ENCODE assay signal across 8 mouse cellular contexts in genomic region chr10:40737274-40738112, GRCm38 (mm10). TPM values are rescaled to one million over a fixed set of nuclear protein-coding genes. Genes with fewer than 3 reads are reported as not detected.
DNase-seq lines count a peak whose midpoint lies in the region; ATAC-seq and TF ChIP-seq lines count a peak whose summit lies in the region.

No protein-coding gene starts in this region.

- no peaks in the 10 kb centered on the region for H3K4me1 ChIP-seq in kidney, postnatal 0 days (replicated peaks; ENCODE audit: insufficient read depth, low read length)
- peaks cover 8% of the 10 kb centered on the region for H3K4me1 ChIP-seq in forebrain, embryonic 16.5 days (replicated peaks; ENCODE audit: control insufficient read depth, insufficient read depth, low read length)
- no peaks in the 10 kb centered on the region for H3K4me1 ChIP-seq in hindbrain, embryonic 11.5 days (replicated peaks; ENCODE audit: control insufficient read depth, insufficient read depth, low read length)
- H3K4me1 ChIP-seq in midbrain, embryonic 14.5 days (ENCODE audit: control insufficient read depth, insufficient read depth, low read length) = peaks cover 13% of the 10 kb centered on the region

- no peak overlapping the region for H3K4me3 ChIP-seq in kidney, postnatal 0 days (replicated peaks; ENCODE audit: low read depth, low read length)
- H3K4me3 ChIP-seq in forebrain, embryonic 16.5 days (replicated peaks; ENCODE audit: low read length) = no peak overlapping the region
- no peak overlapping the region for H3K4me3 ChIP-seq in hindbrain, embryonic 11.5 days (ENCODE audit: low read depth, low read length)
- 0 out of 2 replicates have a peak overlapping the region, but pooled peaks have one; percentile 7 for H3K4me3 ChIP-seq in midbrain, embryonic 14.5 days (replicated peaks; ENCODE audit: low read depth, low read length)

- 49% methylated on average over 22 of the region's 22 CpGs for WGBS in kidney, postnatal 0 days
- 67% methylated on average over 22 of the region's 22 CpGs for WGBS in forebrain, embryonic 16.5 days
- 72% methylated on average over 22 of the region's 22 CpGs for WGBS in hindbrain, embryonic 11.5 days
- WGBS in midbrain, embryonic 14.5 days = 55% methylated on average over 22 of the region's 22 CpGs

- peak; percentile 74 for DNase-seq in kidney, postnatal 0 days (ENCODE audit: low spot score)
- no peak for DNase-seq in kidney, postnatal 25 days
- no peak for DNase-seq in hindbrain, embryonic 11.5 days (ENCODE audit: low spot score)
- DNase-seq in midbrain, embryonic 14.5 days = peak; percentile 68
- no peak for DNase-seq in adrenal gland, postnatal 10 days
- no peak for DNase-seq in adrenal gland, adult 8-10 months

- H3K4me2 ChIP-seq in kidney, postnatal 0 days (ENCODE audit: low read length) = peak overlapping the region; percentile 34
- H3K4me2 ChIP-seq in forebrain, embryonic 16.5 days (ENCODE audit: low read length) = peak overlapping the region; percentile 1; the same call in 1 of the 2 replicates
- H3K4me2 ChIP-seq in hindbrain, embryonic 11.5 days (replicated peaks; ENCODE audit: low read depth, low read length) = no peak overlapping the region
- peak overlapping the region; percentile 34 for H3K4me2 ChIP-seq in midbrain, embryonic 14.5 days (ENCODE audit: low read length)

- H3K27ac ChIP-seq in kidney, postnatal 0 days = no peak overlapping the region
- H3K27ac ChIP-seq in forebrain, embryonic 16.5 days (ENCODE audit: low read length) = peak overlapping the region; percentile 23; the same call in 1 of the 2 replicates
- peak overlapping the region; percentile 6; the same call in 1 of the 2 replicates for H3K27ac ChIP-seq in hindbrain, embryonic 11.5 days (ENCODE audit: low read depth, low read length)
- H3K27ac ChIP-seq in midbrain, embryonic 14.5 days (replicated peaks; ENCODE audit: low read depth, low read length) = peak overlapping the region; percentile 64

- no peaks in the 10 kb centered on the region for H3K27me3 ChIP-seq in kidney, postnatal 0 days (ENCODE audit: insufficient read depth, low read length)
- no peaks in the 10 kb centered on the region for H3K27me3 ChIP-seq in forebrain, embryonic 16.5 days (replicated peaks; ENCODE audit: control insufficient read depth, insufficient read depth, low read length)
- H3K27me3 ChIP-seq in hindbrain, embryonic 11.5 days (ENCODE audit: control insufficient read depth, insufficient read depth, low read length) = no peaks in the 10 kb centered on the region
- H3K27me3 ChIP-seq in midbrain, embryonic 14.5 days (ENCODE audit: control insufficient read depth, insufficient read depth, low read length) = no peaks in the 10 kb centered on the region

- H3K9me3 ChIP-seq in kidney, postnatal 0 days (replicated peaks; ENCODE audit: low read length) = no peaks in the 10 kb centered on the region
- no peaks in the 10 kb centered on the region for H3K9me3 ChIP-seq in forebrain, embryonic 16.5 days (ENCODE audit: control insufficient read depth, low read length)
- H3K9me3 ChIP-seq in hindbrain, embryonic 11.5 days (ENCODE audit: control insufficient read depth, low read length) = no peaks in the 10 kb centered on the region
- no peaks in the 10 kb centered on the region for H3K9me3 ChIP-seq in midbrain, embryonic 14.5 days (ENCODE audit: control insufficient read depth, low read length)

- no peak for ATAC-seq in kidney, postnatal 0 days (replicated peaks; ENCODE audit: low FRiP score, low read depth)
- ATAC-seq in forebrain, embryonic 16.5 days = peak; percentile 66
- peak; percentile 71 for ATAC-seq in hindbrain, embryonic 11.5 days (ENCODE audit: low FRiP score)
- peak; percentile 66; the same call in 1 of the 2 replicates for ATAC-seq in midbrain, embryonic 14.5 days (ENCODE audit: low FRiP score, low TSS enrichment)
- ATAC-seq in monocyte, adult 5-6 weeks (replicated peaks; ENCODE audit: insufficient number of reproducible peaks, low FRiP score, low TSS enrichment, poor library complexity, severe bottlenecking) = no peak

- H3K36me3 ChIP-seq in kidney, postnatal 0 days (ENCODE audit: insufficient read depth, low read length) = no peaks in the 10 kb centered on the region
- H3K36me3 ChIP-seq in forebrain, embryonic 16.5 days (ENCODE audit: control insufficient read depth, insufficient read depth) = no peaks in the 10 kb centered on the region
- H3K36me3 ChIP-seq in hindbrain, embryonic 11.5 days (ENCODE audit: control insufficient read depth, insufficient read depth, low read length) = no peaks in the 10 kb centered on the region
- no peaks in the 10 kb centered on the region for H3K36me3 ChIP-seq in midbrain, embryonic 14.5 days (ENCODE audit: control insufficient read depth, insufficient read depth, low read length)

- TF ChIP-seq CTCF in kidney, postnatal 0 days (IDR thresholded peaks at IDR 0.05; ENCODE audit: low read depth) = no peak

- no peak overlapping the region for H3K9ac ChIP-seq in kidney, postnatal 0 days (ENCODE audit: low read depth, low read length)
- H3K9ac ChIP-seq in forebrain, embryonic 16.5 days (replicated peaks; ENCODE audit: low read depth, low read length) = no peak overlapping the region
- no peak overlapping the region for H3K9ac ChIP-seq in hindbrain, embryonic 11.5 days (ENCODE audit: low read depth, low read length)
- H3K9ac ChIP-seq in midbrain, embryonic 14.5 days (replicated peaks; ENCODE audit: low read length) = no peak overlapping the region

RNA-seq across cellular contexts. Expression of gene Mettl24, which starts 54.4 kb away (rescaled TPM):
- polyA plus RNA-seq in kidney, postnatal 0 days (2015; fragmentation: Nextera tagmentation; extraction: Ambion mirVana) = 3.5 and 3.9 TPM in 2 replicates
- 0.27 and 0.47 TPM in 2 replicates for polyA plus RNA-seq in forebrain, embryonic 16.5 days (2015; fragmentation: Nextera tagmentation; extraction: Ambion mirVana)
- 0.97 and 1.2 TPM in 2 replicates for polyA plus RNA-seq in hindbrain, embryonic 11.5 days (2014; fragmentation: Nextera tagmentation; extraction: Ambion mirVana)
- 0.41 and 0.57 TPM in 2 replicates for polyA plus RNA-seq in midbrain, embryonic 14.5 days (2014; fragmentation: Nextera tagmentation; extraction: Ambion mirVana)
- total RNA-seq in monocyte, adult 5-6 weeks (2017) = not detected in 3 replicates
- 1 to 10 TPM; 5.7 to 7.2 TPM for total RNA-seq in adrenal gland, postnatal 10 days (2021)
- 10 to 100 TPM in 1 of 4 experiments, 1 to 10 TPM in 3; 6.7 to 10.4 (median 8.5) TPM for total RNA-seq in adrenal gland, adult 8-10 months (2022)

Comparison
In these comparisons a context has a peak if more than half of its experiments do, and no peak if none do; other contexts are left out.
1. DNase-seq: peak in kidney, postnatal 0 days (single experiment) and midbrain, embryonic 14.5 days (single experiment); none in kidney, postnatal 25 days (0 of 2), hindbrain, embryonic 11.5 days (single experiment), adrenal gland, postnatal 10 days (single experiment) and adrenal gland, adult 8-10 months (single experiment).
2. ATAC-seq: peak in forebrain, embryonic 16.5 days (single experiment), hindbrain, embryonic 11.5 days (single experiment) and midbrain, embryonic 14.5 days (single experiment); none in kidney, postnatal 0 days (single experiment) and monocyte, adult 5-6 weeks (single experiment).